Mouse (Mus musculus): ENCODE measurements at regions not wholly inside any gene's neighbourhood (a gene's known extent, or its start where the extent isn't known, plus 50 kb on each side); places are given as distances from the start of the nearest gene placed in this dataset.

GRCm38 (mm10) chr15:59206636-59207035 is 317.5 kb downstream of the Gm49356 start:
- DNase-seq (ENCODE audit: low read depth in 1 of 2, low spot score in 2 of 2): no peak

GRCm38 (mm10) chr15:59207976-59208375 is 318.9 kb downstream of the Gm49356 start:
- DNase-seq (ENCODE audit: low read depth in 1 of 2, low spot score in 2 of 2): no peak

DNA sequence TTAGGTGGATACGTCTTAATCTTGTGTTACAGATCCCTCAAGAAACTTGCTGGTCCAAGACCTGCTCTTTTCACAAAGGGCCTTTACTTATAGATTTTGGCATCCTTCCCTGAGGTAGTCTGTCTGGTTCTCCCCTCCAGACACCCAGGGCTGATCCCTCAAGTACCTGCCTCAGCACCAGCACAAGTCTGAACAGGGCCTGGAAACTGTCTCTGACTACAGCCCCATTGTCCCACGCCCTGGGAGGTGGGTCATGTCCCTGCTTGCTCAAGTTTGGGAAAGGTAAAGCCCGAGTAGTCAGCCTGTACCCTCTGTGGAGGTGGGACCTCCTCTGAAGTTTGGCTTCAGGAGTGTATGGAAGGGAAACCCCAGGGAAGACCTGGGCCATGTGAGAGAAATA is 323.3 kb downstream of the Gm49356 start:
- no peak for DNase-seq (ENCODE audit: low read depth in 1 of 2, low spot score in 2 of 2)

DNA sequence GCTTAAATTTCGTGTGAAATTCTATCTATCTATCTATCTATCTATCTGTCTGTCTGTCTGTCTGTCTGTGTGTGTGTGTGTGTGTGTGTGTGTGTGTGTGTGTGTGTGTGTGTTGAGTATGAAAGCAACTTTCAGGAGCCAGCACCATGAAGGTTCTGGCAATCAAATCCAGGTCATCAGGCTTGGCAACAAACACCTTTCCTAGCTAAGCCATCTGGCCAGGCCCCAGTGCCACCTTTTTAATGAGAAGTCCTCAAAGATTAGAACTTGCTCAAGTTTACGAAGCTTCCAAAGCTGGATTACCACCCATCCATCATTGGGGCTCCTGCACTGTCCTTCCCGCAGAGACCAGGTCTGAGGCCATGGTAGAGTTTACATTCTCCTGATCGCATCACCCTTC is 325.0 kb downstream of the Gm49356 start:
- DNase-seq (ENCODE audit: low read depth in 1 of 2, low spot score in 2 of 2): no peak

- DNase-seq (ENCODE audit: low read depth in 1 of 2, low spot score in 2 of 2): no peak
These were observed 326.1 kb downstream of the Gm49356 start for GRCm38 (mm10) chr15:59215239-59215638.

GRCm38 (mm10) chr15:59217481-59217880 is 328.4 kb downstream of the Gm49356 start:
- DNase-seq (ENCODE audit: low read depth in 1 of 2, low spot score in 2 of 2): no peak

- no peak for DNase-seq (ENCODE audit: low read depth in 1 of 2, low spot score in 2 of 2)
These were observed 329.8 kb downstream of the Gm49356 start for GRCm38 (mm10) chr15:59218916-59219315.

GRCm38 (mm10) chr15:59225637-59226036 is 336.5 kb downstream of the Gm49356 start:
- no peak for DNase-seq (ENCODE audit: low read depth in 1 of 2, low spot score in 2 of 2)

GRCm38 (mm10) chr15:59227293-59227692 is 338.2 kb downstream of the Gm49356 start:
- DNase-seq (ENCODE audit: low read depth in 1 of 2, low spot score in 2 of 2): no peak

GRCm38 (mm10) chr15:59230536-59230935 is 341.4 kb downstream of the Gm49356 start:
- DNase-seq (ENCODE audit: low read depth in 1 of 2, low spot score in 2 of 2): no peak

DNA sequence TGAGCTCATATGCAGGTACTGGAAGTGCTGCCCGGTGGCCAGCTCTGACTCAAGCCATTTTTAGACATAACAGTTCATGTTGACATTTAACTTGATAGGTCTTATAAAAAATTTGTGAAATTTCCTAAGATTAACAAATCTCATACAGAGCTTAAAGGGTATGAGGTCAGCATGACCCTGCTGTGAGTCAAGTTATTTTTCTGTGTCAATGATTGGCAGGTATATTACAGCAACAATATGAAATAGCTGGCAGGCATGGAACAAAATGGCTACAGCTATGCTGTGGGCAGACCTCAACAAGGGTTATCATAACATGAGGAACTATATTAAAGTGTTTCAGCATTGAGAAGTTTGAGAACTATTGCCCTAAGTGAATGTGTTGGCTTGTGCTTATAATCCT is 342.6 kb downstream of the Gm49356 start:
- DNase-seq (ENCODE audit: low read depth in 1 of 2, low spot score in 2 of 2): no peak

DNA sequence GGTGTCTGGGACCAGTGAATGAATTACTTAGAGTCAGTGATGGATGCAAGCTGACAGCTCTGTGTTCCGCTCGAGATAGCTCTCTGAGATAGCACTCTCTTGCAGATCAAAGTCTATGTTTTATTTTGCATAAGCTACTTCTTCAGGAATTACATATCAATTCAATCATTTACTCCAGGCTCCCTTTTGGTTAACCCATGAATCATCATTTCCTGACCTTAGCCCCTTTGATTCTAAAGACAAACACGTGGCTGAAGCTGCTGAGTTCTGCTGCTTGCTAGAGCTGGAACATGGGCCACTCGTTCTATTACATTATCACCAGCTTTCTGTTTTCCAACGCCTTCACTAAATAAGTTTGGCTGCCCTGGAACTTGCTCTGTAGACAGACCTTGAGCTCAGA is 343.2 kb downstream of the Gm49356 start:
- DNase-seq (ENCODE audit: low read depth in 1 of 2, low spot score in 2 of 2): no peak

- DNase-seq (ENCODE audit: low read depth in 1 of 2, low spot score in 2 of 2): no peak
These were observed 348.5 kb downstream of the Gm49356 start for GRCm38 (mm10) chr15:59237446-59238161.

DNA sequence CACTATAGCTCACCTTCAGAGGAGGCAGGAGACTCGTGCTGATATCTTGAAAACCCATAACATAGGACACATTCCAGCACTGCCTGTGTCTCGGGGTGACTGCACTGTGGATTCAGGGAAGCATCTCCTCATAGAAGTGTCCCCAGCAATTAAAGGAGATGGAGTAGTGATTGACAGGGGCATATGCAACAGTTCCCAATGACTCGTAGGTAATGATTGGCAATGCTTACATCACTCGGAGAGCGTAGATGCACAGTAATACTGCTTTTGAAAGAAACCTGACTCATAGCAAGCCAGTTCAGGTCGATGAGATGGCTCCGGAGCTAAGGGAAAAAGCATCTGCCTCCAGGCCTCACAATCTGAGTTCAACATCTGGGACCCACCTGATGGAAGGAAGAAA is 352.7 kb downstream of the Gm49356 start:
- no peak for DNase-seq (ENCODE audit: low read depth in 1 of 2, low spot score in 2 of 2)

DNA sequence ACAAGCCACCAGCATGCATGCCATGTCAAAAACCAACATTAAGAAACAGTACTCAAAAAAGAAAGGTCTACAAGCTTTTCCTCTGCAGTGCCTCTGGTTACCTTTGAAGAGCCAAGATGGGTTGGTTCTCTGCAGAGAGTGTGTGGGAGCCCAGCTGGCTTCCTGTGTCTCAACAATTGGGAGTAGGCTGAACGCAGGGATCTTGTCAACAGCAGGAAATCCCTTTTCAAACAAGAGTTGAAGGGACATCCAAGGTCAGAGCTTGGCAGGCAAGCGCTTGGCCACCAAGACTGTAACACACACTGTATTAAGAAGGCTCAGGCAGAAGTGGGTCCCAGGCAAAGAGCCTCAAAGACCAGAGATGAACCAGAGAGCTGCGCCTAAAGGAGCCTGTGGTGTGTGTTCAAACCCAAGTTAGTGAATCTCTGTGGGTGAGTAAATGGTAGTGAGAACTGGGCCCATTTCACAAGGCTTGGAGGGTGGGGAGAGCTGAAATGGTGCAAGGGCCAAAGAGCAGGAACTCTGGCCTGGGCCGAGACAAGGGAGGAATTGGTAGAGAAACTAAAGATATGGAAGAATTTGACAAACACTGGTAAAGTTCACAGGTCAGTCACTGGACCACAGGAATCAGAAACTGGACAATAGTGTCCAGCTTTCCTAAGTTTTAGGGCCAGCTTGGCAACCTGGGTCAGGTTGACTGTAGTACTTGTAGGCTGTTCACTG is 357.0 kb downstream of the Gm49356 start:
- DNase-seq (ENCODE audit: low read depth in 1 of 2, low spot score in 2 of 2): no peak

DNA sequence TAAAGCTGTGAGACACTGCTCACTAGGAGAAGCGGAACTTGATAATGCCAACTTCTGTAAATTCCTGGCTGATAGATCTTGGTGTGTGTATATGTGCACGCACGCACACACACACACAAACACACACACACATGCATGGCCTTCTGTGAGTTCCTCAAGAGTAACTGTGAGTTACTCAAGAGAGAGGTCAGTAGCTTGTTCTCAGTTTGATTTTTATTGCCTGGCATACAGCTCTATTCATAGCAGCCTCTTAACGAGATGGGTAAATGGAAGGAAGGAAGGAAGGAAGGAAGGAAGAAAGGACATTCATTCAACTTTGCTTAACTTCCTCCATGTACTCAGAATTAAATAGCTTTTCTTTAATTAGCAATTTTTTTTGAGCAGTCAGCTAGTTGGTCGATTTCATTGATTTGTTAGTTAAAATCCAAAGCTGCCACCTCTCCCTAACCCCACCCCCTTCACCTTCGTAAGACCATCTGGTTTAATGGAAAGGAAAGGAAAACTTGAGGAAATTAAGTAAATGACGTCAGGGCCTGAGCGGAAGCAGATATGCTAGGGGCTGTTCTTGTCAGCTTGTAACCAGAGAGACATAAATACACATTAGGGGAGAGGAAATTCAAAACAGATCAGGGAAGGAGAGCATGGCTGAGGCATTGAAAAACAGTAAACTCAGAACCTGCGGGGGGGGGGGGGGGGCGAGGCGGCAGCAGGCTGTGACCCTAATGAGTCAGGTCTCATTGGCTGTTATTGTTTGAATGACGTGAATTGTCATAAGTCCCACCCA is 359.6 kb downstream of the Gm49356 start:
- no peak for DNase-seq (ENCODE audit: low read depth in 1 of 2, low spot score in 2 of 2)

DNA sequence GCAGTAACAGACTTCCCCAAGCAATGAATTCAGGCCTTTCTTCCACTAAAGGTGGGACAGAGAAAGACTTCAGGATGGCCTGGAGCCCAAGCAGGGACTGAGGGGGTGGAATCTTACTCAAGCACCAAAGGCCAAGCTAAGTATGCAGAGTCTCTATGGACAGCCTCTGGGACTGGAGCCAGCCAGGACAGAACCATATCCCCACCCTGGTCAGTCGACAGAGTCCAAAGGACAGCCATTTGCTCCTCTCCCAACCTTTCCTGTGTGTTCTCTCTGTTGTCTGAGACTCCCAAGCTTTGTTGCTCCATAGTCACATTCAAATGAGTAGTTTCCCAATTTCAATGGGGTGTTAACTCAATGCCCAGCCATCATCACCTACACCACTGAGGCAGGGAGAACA is 372.3 kb downstream of the Gm49356 start:
- no peak for DNase-seq (ENCODE audit: low read depth in 1 of 2, low spot score in 2 of 2)

GRCm38 (mm10) chr15:59262380-59262779 is 373.3 kb downstream of the Gm49356 start:
- DNase-seq (ENCODE audit: low read depth in 1 of 2, low spot score in 2 of 2): no peak

DNA sequence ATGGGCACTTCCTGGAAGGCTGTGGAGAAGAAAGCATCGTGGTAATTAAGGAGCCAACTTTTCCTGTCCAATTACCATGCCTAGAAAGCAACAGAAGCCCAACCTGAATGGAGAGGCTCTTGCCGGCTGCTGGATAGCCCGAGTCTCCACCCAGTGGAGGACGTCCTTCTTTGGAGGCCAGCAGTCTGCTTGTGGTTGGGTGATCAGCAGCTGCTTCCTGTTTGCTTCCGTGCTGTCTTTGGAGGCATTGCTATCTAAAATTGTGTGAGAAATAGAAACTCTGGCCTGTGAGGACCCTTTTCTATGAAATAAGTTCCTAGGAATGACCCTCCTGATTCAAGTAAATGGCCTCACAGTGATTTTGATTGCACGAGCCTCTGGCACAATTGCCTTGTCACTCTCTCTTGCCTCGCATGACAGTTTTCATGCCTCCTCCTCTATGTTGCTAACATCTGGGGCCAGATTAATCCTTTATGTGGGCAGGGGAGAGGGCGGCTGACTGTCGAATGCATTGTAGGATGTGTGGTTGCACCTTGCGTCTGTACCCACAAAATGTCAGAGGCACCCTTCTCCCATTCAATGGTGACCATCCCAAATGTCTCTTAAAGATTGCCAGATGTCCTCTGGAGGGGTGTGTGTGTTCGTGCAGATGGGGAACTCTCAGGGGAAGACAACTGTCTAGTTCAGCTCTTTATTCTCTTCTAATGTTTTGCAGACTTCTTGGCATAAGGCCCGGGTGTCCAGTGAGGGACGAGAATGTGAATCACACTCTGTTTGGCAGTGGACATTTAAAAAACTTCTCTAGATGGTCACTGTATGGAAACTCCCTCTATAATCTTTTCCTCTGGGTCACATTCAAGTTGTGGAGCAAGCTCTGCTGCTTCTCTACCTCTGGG is 374.6 kb downstream of the Gm49356 start:
- no peak for DNase-seq (ENCODE audit: low read depth in 1 of 2, low spot score in 2 of 2)
